Mouse (Mus musculus) hindbrain, postnatal 0 days (tissue): ENCODE measurements around the gene Jup. TPM values are rescaled to one million over a fixed set of nuclear protein-coding genes. Genes with fewer than 3 reads are reported as not detected.

Experiments
- ATAC-seq: fragments of 200-750 bp; cut with Nextera tagmentation; 2 replicates; pipeline ENCODE4 v1.8.0; 2017; ENCODE audit warnings: mild to moderate bottlenecking, moderate TSS enrichment, moderate library complexity
- DNase-seq: peaks from one replicate; pipeline ENCODE4 v3.0.0-alpha.2; 2015; ENCODE audit warnings: low spot score
- H3K27ac ChIP-seq: fragments of 300-500 bp; sonication (generic); 2 replicates; pipeline ENCODE4 v1.5.1; 2014; ENCODE audit warnings: mild to moderate bottlenecking
- H3K27me3 ChIP-seq: fragments of 300-500 bp; sonication (generic); 2 replicates; pipeline ENCODE4 v1.6.1; 2014; ENCODE audit warnings: low read length, mixed read lengths; ENCODE audit not compliant: insufficient read depth
- H3K36me3 ChIP-seq: fragments of 300-500 bp; sonication (generic); 2 replicates; pipeline ENCODE4 v1.6.1; 2014; ENCODE audit warnings: low read length, mixed read lengths; ENCODE audit not compliant: insufficient read depth
- H3K4me1 ChIP-seq: fragments of 300-500 bp; sonication (generic); 2 replicates; pipeline ENCODE4 v1.6.1; 2014; ENCODE audit warnings: antibody characterized with exemption, low read length, mixed read lengths; ENCODE audit not compliant: insufficient read depth
- H3K4me2 ChIP-seq: fragments of 300-500 bp; sonication (generic); 2 replicates; pipeline ENCODE4 v1.6.1; 2014; ENCODE audit warnings: low read depth, mild to moderate bottlenecking, low read length, moderate library complexity, mixed read lengths
- H3K4me3 ChIP-seq: fragments of 300-500 bp; sonication (generic); 2 replicates; pipeline ENCODE4 v1.5.1; 2014; ENCODE audit warnings: low read length
- H3K9ac ChIP-seq: fragments of 300-500 bp; sonication (generic); replicated peaks from 2 replicates; pipeline ENCODE4 v1.6.1; 2014; ENCODE audit warnings: mild to moderate bottlenecking, low read length, moderate library complexity, mixed read lengths
- H3K9me3 ChIP-seq: fragments of 300-500 bp; sonication (generic); 2 replicates; pipeline ENCODE4 v1.6.1; 2016; ENCODE audit warnings: low read length, mixed read lengths
- CTCF ChIP-seq: IDR thresholded peaks from 2 replicates; pipeline ENCODE4 v1.5.1; 2016; ENCODE audit warnings: antibody characterized with exemption, control low read depth, low read depth
- WGBS: fragments of 180-500 bp; shearing (Covaris S2); extraction: QIAGEN DNeasy Blood & Tissue Kit; methylation state at CpG from one replicate; pipeline ENCODE4 v1.1.7; 2014; 5-methylcytosine and 5-hydroxymethylcytosine counted together
- polyA plus RNA-seq: library from polyadenylated mRNA; unstranded; fragments of >200 nt; fragmentation: Nextera tagmentation; extraction: Ambion mirVana; gene quantifications from 2 replicates; pipeline ENCODE4 v1.2.1, GENCODE M21; 2015
- total RNA-seq: library from RNA; depleted of rRNA; stranded (reverse); fragments of >200 nt; gene quantifications from 2 replicates; pipeline ENCODE4 v1.2.3, GENCODE M21; 2014

Gene Jup
- total and polyA plus RNA-seq, 2 experiments from 2014 or later = 49.8 to 119 TPM

GRCm38 (mm10) chr11:100395861-100396631 is 1.5 kb downstream of the Jup start:
- no peak for DNase-seq
- peak overlapping the region; percentile 21 for H3K27ac ChIP-seq
- 37% methylated on average over 17 of the region's 17 CpGs for WGBS
- H3K36me3 ChIP-seq = no peaks in the 10 kb centered on the region
- H3K27me3 ChIP-seq = no peaks in the 10 kb centered on the region
- ATAC-seq = no peak
- H3K4me1 ChIP-seq = peaks cover 24% of the 10 kb centered on the region
- TF ChIP-seq CTCF = peak; percentile 13; the same call in 1 of the 2 replicates
- no peak overlapping the region; the same call in 1 of the 2 replicates for H3K9ac ChIP-seq
- peak overlapping the region; percentile 75 for H3K4me3 ChIP-seq
- H3K4me2 ChIP-seq = peak overlapping the region; percentile 58
- no peaks in the 10 kb centered on the region for H3K9me3 ChIP-seq

- H3K9ac ChIP-seq = no peak overlapping the region
- WGBS = 48% methylated on average over 11 of the region's 11 CpGs
- peak overlapping the region; percentile 75; the same call in 1 of the 2 replicates for H3K4me3 ChIP-seq
- H3K4me1 ChIP-seq = peaks cover 26% of the 10 kb centered on the region
- H3K27ac ChIP-seq = no peak overlapping the region
- no peak for TF ChIP-seq CTCF
- DNase-seq (no peak), ATAC-seq (no peak)
- no peaks in the 10 kb centered on the region for H3K27me3 ChIP-seq
- no peaks in the 10 kb centered on the region for H3K9me3 ChIP-seq
- H3K4me2 ChIP-seq = peak overlapping the region; percentile 58
- no peaks in the 10 kb centered on the region for H3K36me3 ChIP-seq
These were observed 2.4 kb downstream of the Jup start for GRCm38 (mm10) chr11:100395200-100395599.

- ATAC-seq (no peak), DNase-seq (no peak)
- Histone ChIP-seq H3K27ac (no peak overlapping the region), H3K9me3 (no peaks in the 10 kb centered on the region), H3K27me3 (no peaks in the 10 kb centered on the region), H3K4me2 (no peak overlapping the region), H3K36me3 (no peaks in the 10 kb centered on the region), H3K4me1 (peaks cover 31% of the 10 kb centered on the region), H3K9ac (no peak overlapping the region), H3K4me3 (no peak overlapping the region)
- WGBS = 69% methylated on average over 5 of the region's 5 CpGs
- no peak for TF ChIP-seq CTCF
These were observed 3.0 kb downstream of the Jup start for GRCm38 (mm10) chr11:100394353-100395074.

- TF ChIP-seq CTCF = no peak
- ATAC-seq (no peak), DNase-seq (no peak)
- 78% methylated on average over 7 of the region's 7 CpGs for WGBS
- Histone ChIP-seq H3K4me3 (no peak overlapping the region), H3K27ac (no peak overlapping the region), H3K9ac (no peak overlapping the region), H3K9me3 (no peaks in the 10 kb centered on the region), H3K4me1 (peaks cover 31% of the 10 kb centered on the region), H3K4me2 (no peak overlapping the region), H3K36me3 (no peaks in the 10 kb centered on the region), H3K27me3 (no peaks in the 10 kb centered on the region)
These were observed 3.8 kb downstream of the Jup start for GRCm38 (mm10) chr11:100393733-100394132.

- no peak for ATAC-seq
- peaks cover 31% of the 10 kb centered on the region for H3K4me1 ChIP-seq
- 80% methylated on average over 5 of the region's 5 CpGs for WGBS
These were observed 4.6 kb downstream of the Jup start for GRCm38 (mm10) chr11:100392958-100393357.

GRCm38 (mm10) chr11:100391884-100392345 is 5.6 kb downstream of the Jup start:
- H3K4me2 ChIP-seq = no peak overlapping the region
- H3K27ac ChIP-seq = no peak overlapping the region
- H3K9me3 ChIP-seq = no peaks in the 10 kb centered on the region
- 87% methylated on average over 7 of the region's 7 CpGs for whole genome bisulfite sequencing
- no peak for TF ChIP-seq CTCF
- H3K27me3 ChIP-seq = no peaks in the 10 kb centered on the region
- DNase-seq (no peak), ATAC-seq (no peak)
- H3K36me3 ChIP-seq = no peaks in the 10 kb centered on the region
- H3K4me1 ChIP-seq = peaks cover 31% of the 10 kb centered on the region
- H3K4me3 ChIP-seq = no peak overlapping the region
- H3K9ac ChIP-seq = no peak overlapping the region

More at GRCm38 (mm10) chr11:100392958-100393357, 4.6 kb downstream of the Jup start:
- H3K27ac ChIP-seq = no peak overlapping the region
- TF ChIP-seq CTCF = no peak
- H3K4me2 ChIP-seq = no peak overlapping the region
- no peaks in the 10 kb centered on the region for H3K27me3 ChIP-seq
- H3K9me3 ChIP-seq = no peaks in the 10 kb centered on the region
- H3K9ac ChIP-seq = no peak overlapping the region
- H3K4me3 ChIP-seq = no peak overlapping the region
- DNase-seq = no peak
- H3K36me3 ChIP-seq = no peaks in the 10 kb centered on the region
